Mouse (Mus musculus): ENCODE data around the gene Slc5a3. TPM values are rescaled to one million over a fixed set of nuclear protein-coding genes. Genes with fewer than 3 reads are reported as not detected.

Gene Slc5a3
- total and polyA plus RNA-seq, 3 experiments = 2.9 to 6.7 TPM; not detected in 1

GRCm38 (mm10) chr16:92033286-92033685, 24.8 kb upstream of the Slc5a3 start:
- no peaks in the 10 kb centered on the region for H3K36me3 ChIP-seq (ENCODE audit: control insufficient read depth in 1 of 2, insufficient read depth in 2 of 2, low read length in 2 of 2)
- H3K4me1 ChIP-seq (ENCODE audit: control insufficient read depth in 1 of 2, insufficient read depth in 2 of 2, low read length in 2 of 2) = no peaks in the 10 kb centered on the region
- H3K27me3 ChIP-seq (ENCODE audit: control insufficient read depth in 1 of 2, insufficient read depth in 2 of 2, low read length in 2 of 2) = peaks cover 3 to 6% of the 10 kb centered on the region in 2 experiments
- no peak overlapping the region for H3K27ac ChIP-seq (ENCODE audit: control insufficient read depth, low read depth, low read length)
- TF ChIP-seq JUND (IDR thresholded peaks at IDR 0.05; ENCODE audit: low read depth, low read length) (no peak), ETS1 (IDR thresholded peaks at IDR 0.05; ENCODE audit: low read depth, low read length) (no peak), POLR2A (IDR thresholded peaks at IDR 0.05; ENCODE audit: control insufficient read depth in 1 of 2, insufficient read depth in 1 of 2, low read depth in 1 of 2, low read length in 2 of 2, poor library complexity in 1 of 2) (no peak), MAX (IDR thresholded peaks at IDR 0.05; ENCODE audit: low read length) (no peak), RAD21 (IDR thresholded peaks at IDR 0.05; ENCODE audit: low read depth, low read length) (no peak), TCF12 (IDR thresholded peaks at IDR 0.05; ENCODE audit: low read depth, low read length) (no peak), ZNF384 (IDR thresholded peaks at IDR 0.05; ENCODE audit: low read depth, low read length) (no peak), GATA1 (IDR thresholded peaks at IDR 0.05; ENCODE audit: low read depth, low read length) (no peak)
- no peaks in the 10 kb centered on the region for H3K9me3 ChIP-seq (replicated peaks; ENCODE audit: insufficient read depth, low read length)
- H3K79me2 ChIP-seq (ENCODE audit: control insufficient read depth, insufficient read depth, low read length, poor library complexity) = no peaks in the 10 kb centered on the region
- no peak overlapping the region for H3K9ac ChIP-seq (ENCODE audit: control insufficient read depth, low read depth, low read length, poor library complexity, severe bottlenecking)
- no peak for DNase-seq (ENCODE audit: low read depth, low spot score)
- no peak overlapping the region for H3K4me3 ChIP-seq (ENCODE audit: control insufficient read depth in 1 of 2, insufficient read depth in 1 of 2, low read depth in 2 of 2, low read length in 2 of 2)

GRCm38 (mm10) chr16:92034676-92035075, 23.4 kb upstream of the Slc5a3 start:
- no peaks in the 10 kb centered on the region for H3K4me1 ChIP-seq (ENCODE audit: control insufficient read depth in 1 of 2, insufficient read depth in 2 of 2, low read length in 2 of 2)
- no peak overlapping the region for H3K4me3 ChIP-seq (ENCODE audit: control insufficient read depth in 1 of 2, insufficient read depth in 1 of 2, low read depth in 2 of 2, low read length in 2 of 2)
- H3K9me3 ChIP-seq (replicated peaks; ENCODE audit: insufficient read depth, low read length) = no peaks in the 10 kb centered on the region
- no peaks in the 10 kb centered on the region for H3K79me2 ChIP-seq (ENCODE audit: control insufficient read depth, insufficient read depth, low read length, poor library complexity)
- peaks cover 3% of the 10 kb centered on the region in 2 experiments for H3K27me3 ChIP-seq (ENCODE audit: control insufficient read depth in 1 of 2, insufficient read depth in 2 of 2, low read length in 2 of 2)
- no peak overlapping the region for H3K27ac ChIP-seq (ENCODE audit: control insufficient read depth, low read depth, low read length)
- TF ChIP-seq ETS1 (IDR thresholded peaks at IDR 0.05; ENCODE audit: low read depth, low read length) = no peak
- TF ChIP-seq CHD1 (IDR thresholded peaks at IDR 0.05; ENCODE audit: low read depth, low read length) = no peak
- TF ChIP-seq RCOR1 (IDR thresholded peaks at IDR 0.05; ENCODE audit: low read depth, low read length) = no peak
- TF ChIP-seq KAT2A (conservative IDR thresholded peaks at IDR 0.05; ENCODE audit: low read depth, low read length) = no peak
- TF ChIP-seq TBP (IDR thresholded peaks at IDR 0.05; ENCODE audit: low read depth, low read length) = no peak
- TF ChIP-seq BHLHE40 (IDR thresholded peaks at IDR 0.05; ENCODE audit: borderline replicate concordance, low read depth, low read length) = no peak
- no peak for TF ChIP-seq UBTF (IDR thresholded peaks at IDR 0.05; ENCODE audit: borderline replicate concordance, insufficient read depth, low read depth, low read length)
- TF ChIP-seq ZMIZ1 (IDR thresholded peaks at IDR 0.05; ENCODE audit: low read depth, low read length) = no peak
- TF ChIP-seq POLR2AphosphoS5 (IDR thresholded peaks at IDR 0.05; ENCODE audit: borderline replicate concordance, low read depth, low read length) = no peak
- no peak for TF ChIP-seq JUND (IDR thresholded peaks at IDR 0.05; ENCODE audit: low read depth, low read length)
- TF ChIP-seq POLR2A (IDR thresholded peaks at IDR 0.05; ENCODE audit: control insufficient read depth in 1 of 2, insufficient read depth in 1 of 2, low read depth in 1 of 2, low read length in 2 of 2, poor library complexity in 1 of 2) = no peak
- TF ChIP-seq USF1 (IDR thresholded peaks at IDR 0.05; ENCODE audit: low read depth, low read length) = no peak
- no peak for TF ChIP-seq ZC3H11A (IDR thresholded peaks at IDR 0.05; ENCODE audit: low read depth, low read length)
- no peak for TF ChIP-seq ZNF384 (IDR thresholded peaks at IDR 0.05; ENCODE audit: low read depth, low read length)
- H3K36me3 ChIP-seq (ENCODE audit: control insufficient read depth in 1 of 2, insufficient read depth in 2 of 2, low read length in 2 of 2) = no peaks in the 10 kb centered on the region
- no peak overlapping the region for H3K9ac ChIP-seq (ENCODE audit: control insufficient read depth, low read depth, low read length, poor library complexity, severe bottlenecking)
- no peak for DNase-seq (ENCODE audit: low read depth, low spot score)

Measured in MEL (cell line).